Mouse (Mus musculus): ENCODE measurements around the gene Rest. TPM values are rescaled to one million over a fixed set of nuclear protein-coding genes. Genes with fewer than 3 reads are reported as not detected.

Gene Rest
- polyA plus RNA-seq, 1 experiment from 2014 or later, result 39.2 TPM

DNA sequence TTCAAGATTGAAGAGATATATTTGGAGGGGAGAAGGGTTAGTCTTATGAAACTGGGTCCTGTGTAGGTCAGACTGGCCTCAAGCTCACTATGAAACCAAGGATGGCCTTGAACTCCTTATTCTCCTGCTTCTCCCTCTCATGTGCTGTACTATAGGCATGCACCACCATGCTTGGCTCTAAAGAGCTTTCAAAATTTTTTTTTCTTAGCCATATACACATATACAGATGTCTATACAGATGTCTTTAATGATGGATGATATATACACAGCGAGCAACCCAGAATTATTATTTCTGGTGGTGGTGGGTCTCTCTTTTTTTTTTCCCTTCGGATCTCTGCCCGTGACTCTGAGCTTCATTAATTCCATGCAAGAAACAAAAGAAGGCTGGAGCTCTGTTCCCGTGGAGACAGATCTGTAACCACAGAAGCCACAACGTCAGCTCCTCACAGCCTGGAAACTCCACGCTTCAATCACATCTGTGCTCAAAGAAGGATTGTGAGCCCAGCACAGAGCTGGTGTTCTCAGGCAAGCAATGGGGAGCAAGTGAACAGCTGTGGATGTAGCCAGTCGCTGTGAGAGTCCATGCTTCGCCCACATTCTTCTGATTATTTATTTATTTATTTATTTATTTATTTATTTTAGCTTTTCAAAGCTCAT is 20.8 kb upstream of the Rest start:
- no peaks in the 10 kb centered on the region for H3K9me3 ChIP-seq (ENCODE audit: control insufficient read depth, low read depth, low read length)
- WGBS, result 48% methylated on average over 8 of the region's 8 CpGs
- no peaks in the 10 kb centered on the region for H3K36me3 ChIP-seq (ENCODE audit: control insufficient read depth, insufficient read depth, low read length)
- no peak overlapping the region for H3K27ac ChIP-seq (ENCODE audit: low read length)
- H3K9ac ChIP-seq (replicated peaks; ENCODE audit: low read depth, low read length), result no peak overlapping the region
- ATAC-seq (ENCODE audit: insufficient number of reproducible peaks, insufficient read depth, low FRiP score, low read depth), result no peak
- H3K4me1 ChIP-seq (ENCODE audit: control insufficient read depth, insufficient read depth, low read length), result 0 out of 2 replicates have a peak, but pooled peaks cover 4% of the 10 kb centered on the region
- no peaks in the 10 kb centered on the region for H3K27me3 ChIP-seq (ENCODE audit: control insufficient read depth, insufficient read depth, low read length)
- no peak overlapping the region for H3K4me2 ChIP-seq (replicated peaks; ENCODE audit: low read depth, low read length)
- H3K4me3 ChIP-seq (ENCODE audit: low read depth, low read length), result no peak overlapping the region

DNA sequence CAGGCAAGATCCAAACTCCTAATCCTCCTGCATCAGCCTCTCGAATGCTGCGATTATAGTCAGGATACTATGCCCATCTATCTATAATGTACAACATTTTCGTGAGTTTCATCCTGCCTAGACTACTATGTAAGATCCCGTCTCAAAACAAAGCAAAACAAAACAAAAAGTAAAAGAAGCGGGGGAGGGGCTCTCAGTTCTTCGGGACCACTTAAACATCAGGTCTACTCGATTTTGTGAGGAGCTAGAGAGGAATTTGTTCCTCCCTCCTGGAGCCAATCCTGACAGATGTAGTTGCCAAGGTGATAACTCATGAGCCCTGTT is 19.9 kb upstream of the Rest start:
- H3K27ac ChIP-seq (ENCODE audit: low read length), result no peak overlapping the region
- H3K4me1 ChIP-seq (ENCODE audit: control insufficient read depth, insufficient read depth, low read length), result 0 out of 2 replicates have a peak, but pooled peaks cover 4% of the 10 kb centered on the region
- no peak for ATAC-seq (ENCODE audit: insufficient number of reproducible peaks, insufficient read depth, low FRiP score, low read depth)
- H3K36me3 ChIP-seq (ENCODE audit: control insufficient read depth, insufficient read depth, low read length), result no peaks in the 10 kb centered on the region
- H3K4me2 ChIP-seq (replicated peaks; ENCODE audit: low read depth, low read length), result peak overlapping the region; percentile 35
- no peaks in the 10 kb centered on the region for H3K9me3 ChIP-seq (ENCODE audit: control insufficient read depth, low read depth, low read length)
- no peak overlapping the region for H3K9ac ChIP-seq (replicated peaks; ENCODE audit: low read depth, low read length)
- peak overlapping the region; percentile 2; the same call in 1 of the 2 replicates for H3K4me3 ChIP-seq (ENCODE audit: low read depth, low read length)
- no peaks in the 10 kb centered on the region for H3K27me3 ChIP-seq (ENCODE audit: control insufficient read depth, insufficient read depth, low read length)
- WGBS, result 36% methylated on average over 7 of the region's 7 CpGs

GRCm38 (mm10) chr5:77245787-77246671 is 19.3 kb upstream of the Rest start:
- Histone ChIP-seq H3K27ac (ENCODE audit: low read length) (0 out of 2 replicates have a peak overlapping the region, but pooled peaks have one; percentile 22), H3K36me3 (ENCODE audit: control insufficient read depth, insufficient read depth, low read length) (no peaks in the 10 kb centered on the region), H3K4me2 (replicated peaks; ENCODE audit: low read depth, low read length) (peak overlapping the region; percentile 35), H3K4me1 (ENCODE audit: control insufficient read depth, insufficient read depth, low read length) (0 out of 2 replicates have a peak, but pooled peaks cover 4% of the 10 kb centered on the region), H3K4me3 (ENCODE audit: low read depth, low read length) (peak overlapping the region; percentile 2; the same call in 1 of the 2 replicates), H3K27me3 (ENCODE audit: control insufficient read depth, insufficient read depth, low read length) (no peaks in the 10 kb centered on the region), H3K9me3 (ENCODE audit: control insufficient read depth, low read depth, low read length) (no peaks in the 10 kb centered on the region), H3K9ac (replicated peaks; ENCODE audit: low read depth, low read length) (no peak overlapping the region)
- peak; percentile 47; the same call in 1 of the 2 replicates for ATAC-seq (ENCODE audit: insufficient number of reproducible peaks, insufficient read depth, low FRiP score, low read depth)
- WGBS, result 26% methylated on average over 26 of the region's 26 CpGs

DNA sequence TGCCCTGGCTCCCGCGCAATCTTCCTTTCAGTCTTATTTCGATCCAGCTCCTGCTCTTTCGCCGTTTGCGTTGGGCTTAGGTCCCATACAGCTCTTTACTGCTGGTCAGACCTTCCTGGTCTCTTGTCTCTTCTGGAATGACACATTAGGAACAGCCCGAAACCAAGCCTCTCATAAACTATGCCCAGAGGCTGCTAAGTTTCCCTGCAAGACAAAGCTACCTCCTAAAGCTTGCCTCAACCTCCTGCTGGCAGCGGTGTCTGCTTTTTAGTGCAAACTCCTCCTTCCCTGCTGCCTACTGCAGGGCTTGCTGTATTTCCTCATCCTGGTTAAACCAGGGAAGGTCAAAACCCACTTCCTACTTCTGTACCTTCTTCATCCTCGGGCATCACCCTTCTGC is 15.2 kb upstream of the Rest start:
- ATAC-seq (ENCODE audit: insufficient number of reproducible peaks, insufficient read depth, low FRiP score, low read depth), result no peak
- no peaks in the 10 kb centered on the region for H3K36me3 ChIP-seq (ENCODE audit: control insufficient read depth, insufficient read depth, low read length)
- no peak overlapping the region for H3K4me2 ChIP-seq (replicated peaks; ENCODE audit: low read depth, low read length)
- H3K27me3 ChIP-seq (ENCODE audit: control insufficient read depth, insufficient read depth, low read length), result no peaks in the 10 kb centered on the region
- H3K4me3 ChIP-seq (ENCODE audit: low read depth, low read length), result no peak overlapping the region
- H3K27ac ChIP-seq (ENCODE audit: low read length), result no peak overlapping the region
- H3K9me3 ChIP-seq (ENCODE audit: control insufficient read depth, low read depth, low read length), result no peaks in the 10 kb centered on the region
- WGBS, result 78% methylated on average over 9 of the region's 9 CpGs
- 0 out of 2 replicates have a peak, but pooled peaks cover 4% of the 10 kb centered on the region for H3K4me1 ChIP-seq (ENCODE audit: control insufficient read depth, insufficient read depth, low read length)
- no peak overlapping the region for H3K9ac ChIP-seq (replicated peaks; ENCODE audit: low read depth, low read length)

DNA sequence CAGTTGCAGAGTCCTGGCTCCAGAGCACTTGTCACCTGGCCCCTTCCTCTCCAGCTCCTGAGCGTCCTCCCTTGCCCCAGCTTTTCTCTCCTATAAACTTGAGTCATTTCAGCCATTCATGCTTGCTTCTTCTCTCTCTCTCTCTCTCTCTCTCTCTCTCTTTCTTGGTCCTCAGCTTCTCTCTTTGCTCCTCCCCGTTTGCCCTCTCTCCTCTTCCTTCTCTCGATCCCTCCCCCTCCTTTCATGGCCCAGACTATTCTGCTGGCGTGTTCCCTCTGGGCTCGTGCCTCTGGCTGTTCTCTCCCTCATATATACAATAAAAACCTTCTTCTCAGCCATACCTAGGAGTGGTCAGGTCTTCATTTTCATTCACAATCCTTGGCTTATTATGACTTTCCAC is 13.6 kb upstream of the Rest start:
- Histone ChIP-seq H3K4me3 (ENCODE audit: low read depth, low read length) (no peak overlapping the region), H3K9ac (replicated peaks; ENCODE audit: low read depth, low read length) (no peak overlapping the region), H3K4me2 (replicated peaks; ENCODE audit: low read depth, low read length) (no peak overlapping the region), H3K36me3 (ENCODE audit: control insufficient read depth, insufficient read depth, low read length) (no peaks in the 10 kb centered on the region), H3K4me1 (ENCODE audit: control insufficient read depth, insufficient read depth, low read length) (no peaks in the 10 kb centered on the region), H3K9me3 (ENCODE audit: control insufficient read depth, low read depth, low read length) (no peaks in the 10 kb centered on the region), H3K27me3 (ENCODE audit: control insufficient read depth, insufficient read depth, low read length) (no peaks in the 10 kb centered on the region), H3K27ac (ENCODE audit: low read length) (no peak overlapping the region)
- WGBS, result 37% methylated on average over 5 of the region's 5 CpGs
- ATAC-seq (ENCODE audit: insufficient number of reproducible peaks, insufficient read depth, low FRiP score, low read depth), result no peak

DNA sequence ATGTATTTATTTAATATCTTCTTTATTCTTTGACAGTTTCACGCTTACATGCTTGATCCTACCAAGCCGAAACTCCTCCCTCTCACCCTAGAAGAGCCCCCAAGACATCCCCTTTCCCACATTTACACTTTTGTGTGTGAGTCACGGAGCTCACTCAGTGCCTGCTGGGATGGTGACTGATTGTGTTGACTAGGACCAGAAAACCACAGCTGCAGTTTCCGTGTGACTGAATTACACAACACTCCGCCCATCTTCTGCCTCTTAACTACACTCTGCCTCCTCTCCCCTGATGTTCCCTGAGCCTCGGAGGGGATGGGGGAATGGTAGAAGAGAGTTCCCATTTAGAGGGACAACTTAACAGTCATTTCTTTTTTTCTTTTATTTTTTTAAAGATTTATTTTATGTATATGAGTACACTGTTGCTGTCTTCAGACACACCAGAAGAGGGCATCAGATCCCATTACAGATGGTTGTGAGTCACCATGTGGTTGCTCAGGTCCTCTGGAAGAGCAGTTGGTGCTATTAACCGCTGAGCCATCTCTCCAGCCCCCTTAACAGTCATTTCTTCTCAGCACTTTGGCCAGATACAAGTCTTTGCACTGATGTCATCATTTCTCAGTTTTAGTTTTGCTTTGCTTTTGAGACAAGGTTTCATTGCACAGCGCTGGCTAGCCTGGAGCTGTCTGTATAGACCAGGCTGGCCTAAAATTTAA is 13.0 kb upstream of the Rest start:
- 61% methylated on average over 8 of the region's 8 CpGs for WGBS
- Histone ChIP-seq H3K9ac (replicated peaks; ENCODE audit: low read depth, low read length) (no peak overlapping the region), H3K4me3 (ENCODE audit: low read depth, low read length) (no peak overlapping the region), H3K27ac (ENCODE audit: low read length) (no peak overlapping the region), H3K27me3 (ENCODE audit: control insufficient read depth, insufficient read depth, low read length) (no peaks in the 10 kb centered on the region), H3K9me3 (ENCODE audit: control insufficient read depth, low read depth, low read length) (no peaks in the 10 kb centered on the region), H3K36me3 (ENCODE audit: control insufficient read depth, insufficient read depth, low read length) (no peaks in the 10 kb centered on the region), H3K4me1 (ENCODE audit: control insufficient read depth, insufficient read depth, low read length) (no peaks in the 10 kb centered on the region), H3K4me2 (replicated peaks; ENCODE audit: low read depth, low read length) (no peak overlapping the region)
- ATAC-seq (ENCODE audit: insufficient number of reproducible peaks, insufficient read depth, low FRiP score, low read depth), result no peak

DNA sequence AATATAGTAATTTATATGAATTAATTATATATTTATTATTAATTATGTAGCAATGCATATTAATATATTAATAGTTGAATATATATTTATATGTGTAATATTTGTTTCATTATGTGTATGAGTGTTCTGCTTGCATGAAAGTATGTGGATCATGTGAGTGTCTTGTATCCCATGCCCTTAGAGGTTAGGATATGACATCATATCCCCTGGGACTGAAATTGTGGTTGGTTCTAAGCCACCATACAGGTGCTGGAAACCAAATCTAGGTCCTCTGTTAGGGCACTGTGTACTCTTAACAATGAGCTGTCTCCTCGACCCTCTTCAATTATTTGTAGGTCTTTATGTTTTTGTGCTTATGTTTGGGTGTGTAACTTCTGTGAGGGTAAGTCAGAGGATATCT is 12.1 kb upstream of the Rest start:
- 68% methylated on average over 1 of the region's 1 CpGs for WGBS
- no peaks in the 10 kb centered on the region for H3K9me3 ChIP-seq (ENCODE audit: control insufficient read depth, low read depth, low read length)
- H3K36me3 ChIP-seq (ENCODE audit: control insufficient read depth, insufficient read depth, low read length), result no peaks in the 10 kb centered on the region
- no peaks in the 10 kb centered on the region for H3K27me3 ChIP-seq (ENCODE audit: control insufficient read depth, insufficient read depth, low read length)
- no peak overlapping the region for H3K27ac ChIP-seq (ENCODE audit: low read length)
- H3K4me1 ChIP-seq (ENCODE audit: control insufficient read depth, insufficient read depth, low read length), result no peaks in the 10 kb centered on the region
- H3K4me3 ChIP-seq (ENCODE audit: low read depth, low read length), result no peak overlapping the region
- H3K9ac ChIP-seq (replicated peaks; ENCODE audit: low read depth, low read length), result no peak overlapping the region
- no peak overlapping the region for H3K4me2 ChIP-seq (replicated peaks; ENCODE audit: low read depth, low read length)
- no peak for ATAC-seq (ENCODE audit: insufficient number of reproducible peaks, insufficient read depth, low FRiP score, low read depth)

GRCm38 (mm10) chr5:77254402-77254801 is 10.9 kb upstream of the Rest start:
- no peaks in the 10 kb centered on the region for H3K36me3 ChIP-seq (ENCODE audit: control insufficient read depth, insufficient read depth, low read length)
- ATAC-seq (ENCODE audit: insufficient number of reproducible peaks, insufficient read depth, low FRiP score, low read depth), result no peak

More at GRCm38 (mm10) chr5:77254402-77254801, 10.9 kb upstream of the Rest start:
- no peaks in the 10 kb centered on the region for H3K9me3 ChIP-seq (ENCODE audit: control insufficient read depth, low read depth, low read length)
- H3K27ac ChIP-seq (ENCODE audit: low read length), result no peak overlapping the region
- H3K4me1 ChIP-seq (ENCODE audit: control insufficient read depth, insufficient read depth, low read length), result no peaks in the 10 kb centered on the region
- WGBS, result 66% methylated on average over 3 of the region's 3 CpGs
- no peak overlapping the region for H3K4me3 ChIP-seq (ENCODE audit: low read depth, low read length)
- H3K4me2 ChIP-seq (replicated peaks; ENCODE audit: low read depth, low read length), result no peak overlapping the region
- H3K27me3 ChIP-seq (ENCODE audit: control insufficient read depth, insufficient read depth, low read length), result no peaks in the 10 kb centered on the region
- no peak overlapping the region for H3K9ac ChIP-seq (replicated peaks; ENCODE audit: low read depth, low read length)
